Mouse (Mus musculus): Measurements from ENCODE around the gene Gm17093.
"Not testable (repeated sequence)": the region's sequence is repeated elsewhere in the genome, so short reads cannot be mapped to it uniquely, and the experiment has no call there.

The Gm17093 gene

GRCm38 (mm10) chr14:44517976-44518375 is at the start of gene Gm17093:
Gm17093 (plus strand) TSS chr14:44518276.
- DNase-seq: not testable (repeated sequence)

- not testable (repeated sequence) for DNase-seq
These were observed 25.9 kb upstream of the Gm17093 start, which contains the start of gene BC061237 for GRCm38 (mm10) chr14:44492163-44492562. BC061237 (plus strand) TSS chr14:44492463.

GRCm38 (mm10) chr14:44547961-44548360 is 29.9 kb downstream of the Gm17093 start:
- DNase-seq: not testable (repeated sequence)

Data from kidney, adult 11 months (tissue).